Mouse (Mus musculus) layer of hippocampus, adult 8-10 months (tissue): Measurements from ENCODE around the gene Misp. TPM values are rescaled to one million over a fixed set of nuclear protein-coding genes. Genes with fewer than 3 reads are reported as not detected.

Experiments
- DNase-seq, 2 experiments: peaks; one replicate each; pipeline ENCODE4 v3.0.0; 2022; ENCODE audit warnings: low spot score in 2 of 2
- total RNA-seq, 4 experiments: library from RNA; stranded (reverse); gene quantifications; 2 replicates each; pipeline ENCODE4 v1.2.4; 2022

Misp gene
- total RNA-seq, 4 experiments from 2014 or later, result 1.6 to 1.9 TPM; not detected in 2

GRCm38 (mm10) chr10:79820277-79820676 lies 512 bp upstream of the Misp start:
- DNase-seq, result no peak

- DNase-seq, result no peak
Observed at GRCm38 (mm10) chr10:79821731-79822130, 942 bp downstream of the Misp start.

- DNase-seq, result no peak
Observed at GRCm38 (mm10) chr10:79822372-79822771, 1.6 kb downstream of the Misp start.

- no peak for DNase-seq
Observed at GRCm38 (mm10) chr10:79823011-79823410, 2.2 kb downstream of the Misp start.

- DNase-seq, result no peak
Observed at GRCm38 (mm10) chr10:79824413-79824812, 3.6 kb downstream of the Misp start.

- no peak for DNase-seq
Observed at GRCm38 (mm10) chr10:79831583-79831982, 10.8 kb downstream of the Misp start.

- no peak for DNase-seq
Observed at GRCm38 (mm10) chr10:79832026-79832785, 11.4 kb downstream of the Misp start.

GRCm38 (mm10) chr10:79832786-79833181 lies 12.0 kb downstream of the Misp start:
- no peak for DNase-seq

- peak in 1 of 2 experiments; percentile 70 for DNase-seq
Observed at GRCm38 (mm10) chr10:79834769-79835398, 14.1 kb downstream of the Misp start.

GRCm38 (mm10) chr10:79836918-79837317 lies 16.1 kb downstream of the Misp start:
- no peak for DNase-seq

GRCm38 (mm10) chr10:79838151-79838550 lies 17.4 kb downstream of the Misp start:
- DNase-seq, result no peak

GRCm38 (mm10) chr10:79840091-79840490 lies 19.3 kb downstream of the Misp start:
- DNase-seq, result no peak

GRCm38 (mm10) chr10:79840644-79841551 lies 20.1 kb downstream of the Misp start:
- peak; percentile 69 to 76 for DNase-seq

GRCm38 (mm10) chr10:79842322-79842721 lies 21.5 kb downstream of the Misp start:
- DNase-seq, result no peak

GRCm38 (mm10) chr10:79843476-79843875 lies 22.7 kb downstream of the Misp start:
- DNase-seq, result no peak

- DNase-seq, result no peak
Observed at GRCm38 (mm10) chr10:79846553-79846952, 25.8 kb downstream of the Misp start.

- no peak for DNase-seq
Observed at GRCm38 (mm10) chr10:79849941-79850628, 29.3 kb downstream of the Misp start.

GRCm38 (mm10) chr10:79851653-79852052 lies 30.9 kb downstream of the Misp start:
- no peak for DNase-seq

GRCm38 (mm10) chr10:79852107-79852789 lies 31.5 kb downstream of the Misp start:
- no peak for DNase-seq

- DNase-seq, result no peak
Observed at GRCm38 (mm10) chr10:79852827-79853226, 32.0 kb downstream of the Misp start.

GRCm38 (mm10) chr10:79853392-79853791 lies 32.6 kb downstream of the Misp start:
- DNase-seq, result peak; percentile 85
